Mouse (Mus musculus) adrenal gland, postnatal 4 days (tissue): ENCODE data around the gene Ccdc8. TPM values are rescaled to one million over a fixed set of nuclear protein-coding genes. Genes with fewer than 3 reads are reported as not detected.
"Not testable (repeated sequence)": the region's sequence is repeated elsewhere in the genome, so short reads cannot be mapped to it uniquely, and the experiment has no call there.

Experiments
- DNase-seq, 2 experiments: peaks; one replicate each; pipeline ENCODE4 v3.0.0; 2021 to 2022; ENCODE audit warnings: low spot score in 2 of 2, mixed read lengths in 2 of 2
- long read RNA-seq, 2 experiments: library from polyadenylated mRNA; stranded (forward); transcript quantifications; one replicate each; pipeline ENCODE4 v2.0.0; 2021
- total RNA-seq, 2 experiments: library from RNA; stranded (reverse); gene quantifications; 2 replicates each; pipeline ENCODE4 v1.2.3; 2021

The Ccdc8 gene
- 10 to 100 TPM; 40.2 to 45.4 TPM for total RNA-seq
- long read RNA-seq, experiment 1, full-length matches to known transcripts, result 16 of 17 reads
- long read RNA-seq, experiment 1, partial matches to known transcripts, result 0 of 17 reads
- long read RNA-seq, experiment 1, other reads (novel, unspliced or antisense), result 1 of 17 reads
- long read RNA-seq, experiment 2, full-length matches to known transcripts, result 33 of 34 reads
- long read RNA-seq, experiment 2, partial matches to known transcripts, result 0 of 34 reads
- long read RNA-seq, experiment 2, other reads (novel, unspliced or antisense), result 1 of 34 reads

DNA sequence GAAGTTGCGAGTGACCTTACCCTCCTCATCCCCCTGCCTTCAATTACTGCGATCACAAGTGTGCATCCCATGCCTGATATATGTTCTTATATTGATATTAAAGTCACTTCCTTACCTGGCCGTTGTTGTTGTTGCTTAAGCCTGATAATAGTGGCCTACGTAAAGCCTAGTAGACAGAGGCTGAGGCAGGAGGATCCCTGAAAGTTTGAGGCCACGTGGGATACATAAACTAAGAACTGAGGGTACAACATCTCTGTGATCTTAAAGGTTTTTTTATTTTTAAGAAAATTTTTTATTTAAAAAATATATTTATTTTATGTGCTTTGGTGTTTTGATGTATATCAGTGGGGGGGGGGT lies at the start of gene Ccdc8:
Gene Ccdc8 (plus strand): TSS at position 258 of the 357 bp plus-strand sequence.
- DNase-seq, result no peak

- no peak for DNase-seq
Measured at GRCm38 (mm10) chr7:16942861-16943260, 49.6 kb upstream of the Ccdc8 start.

- DNase-seq, result peak; percentile 64 to 72
Measured at GRCm38 (mm10) chr7:16944061-16944807, 48.3 kb upstream of the Ccdc8 start, which contains the start of gene Pnmal2. Pnmal2 (plus strand) TSS chr7:16944682.

- no peak for DNase-seq
Measured at GRCm38 (mm10) chr7:16944808-16945315, 47.6 kb upstream of the Ccdc8 start.

- no peak for DNase-seq
Measured at GRCm38 (mm10) chr7:16945419-16945818, 47.1 kb upstream of the Ccdc8 start.

GRCm38 (mm10) chr7:16946441-16947348 lies 45.8 kb upstream of the Ccdc8 start:
- DNase-seq, result no peak

- no peak for DNase-seq
Measured at GRCm38 (mm10) chr7:16947349-16947895, 45.1 kb upstream of the Ccdc8 start.

DNA sequence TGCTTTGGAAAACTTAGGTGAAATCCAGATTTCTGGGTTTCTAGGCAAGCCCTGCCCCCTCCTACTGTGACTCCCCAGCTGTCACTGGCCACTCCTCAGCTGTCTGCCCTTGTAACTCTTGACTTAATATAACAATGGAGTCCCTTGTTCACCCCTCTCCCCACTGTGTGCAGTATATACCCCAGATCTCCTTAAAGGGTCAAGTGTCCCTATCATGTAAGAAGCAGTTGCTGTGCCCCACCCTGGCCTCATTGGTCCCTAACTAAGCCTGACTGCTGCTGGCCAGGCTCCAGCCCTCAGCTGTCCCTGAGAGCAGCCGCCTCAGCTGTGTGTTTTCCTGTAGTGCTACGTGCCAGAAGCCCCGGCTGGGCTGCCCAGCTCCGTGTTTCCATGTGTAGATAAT lies 44.5 kb upstream of the Ccdc8 start:
- no peak for DNase-seq

GRCm38 (mm10) chr7:16948923-16949458 lies 43.5 kb upstream of the Ccdc8 start:
- DNase-seq, result no peak

DNA sequence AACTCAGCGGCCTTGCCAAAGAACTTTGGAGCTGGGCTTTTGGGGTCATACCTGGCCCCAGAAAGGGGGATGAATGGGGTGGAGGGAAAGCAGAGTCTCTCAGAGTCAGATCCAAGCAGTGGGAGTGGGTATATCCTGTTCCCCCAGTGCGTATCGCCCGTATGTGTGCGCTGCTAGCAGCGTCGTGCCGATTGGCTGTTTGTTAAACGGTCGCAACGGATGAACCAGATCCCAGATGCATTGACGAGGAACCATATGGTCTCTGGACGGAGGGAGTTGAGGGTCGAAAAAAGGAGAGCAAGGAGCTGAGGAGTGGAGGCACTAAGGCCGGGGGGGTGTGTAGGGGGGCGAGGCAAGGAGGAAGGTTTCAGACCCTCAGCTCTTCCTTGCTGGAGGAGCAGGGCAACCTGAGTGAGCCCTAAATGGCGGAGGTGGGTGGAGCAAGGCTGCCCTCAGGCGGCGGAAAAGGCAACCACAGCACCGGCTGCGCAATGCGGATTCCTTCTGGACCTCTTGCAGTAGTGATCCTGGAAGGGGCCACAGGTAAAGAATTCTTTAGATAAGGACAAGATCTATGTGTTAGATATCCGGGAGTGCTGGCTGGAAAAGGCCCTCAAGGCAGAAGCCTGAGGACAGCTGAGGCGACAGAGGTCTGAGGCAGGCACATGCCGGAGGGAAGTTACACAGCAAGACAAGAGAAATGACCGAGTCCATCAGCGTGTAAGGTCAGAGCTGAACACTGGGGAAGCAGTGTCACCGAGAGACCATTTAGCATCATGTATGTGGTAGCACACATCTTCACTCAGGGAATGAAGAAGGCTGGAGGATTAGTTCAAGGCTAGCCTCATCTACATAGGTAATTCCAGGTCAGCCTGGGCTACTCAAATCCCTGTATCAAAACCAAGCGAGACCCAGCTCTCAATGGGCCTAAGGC lies 42.3 kb upstream of the Ccdc8 start:
- DNase-seq, result peak; percentile 56 to 64

GRCm38 (mm10) chr7:16950861-16951635 lies 41.5 kb upstream of the Ccdc8 start:
- peak; percentile 43 to 71 for DNase-seq

DNA sequence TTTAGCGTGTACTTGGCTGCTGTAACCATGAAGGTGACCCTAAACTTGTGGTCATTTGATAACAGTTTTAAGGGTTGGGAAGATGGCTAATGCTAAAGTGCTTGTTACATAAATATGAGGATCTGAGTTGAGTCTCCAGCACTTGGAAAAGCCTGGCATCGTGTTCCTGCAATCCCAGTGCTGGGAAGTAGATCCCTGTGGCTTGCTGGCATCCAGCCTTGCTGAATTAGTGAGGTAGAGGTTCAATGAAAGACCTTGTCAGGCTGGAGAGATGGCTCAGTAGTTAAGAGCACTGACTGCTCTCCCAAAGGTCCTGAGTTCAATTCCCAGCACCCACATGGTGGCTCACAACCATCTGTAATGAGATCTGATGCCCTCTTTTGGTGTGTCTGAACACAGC lies 38.7 kb upstream of the Ccdc8 start:
- not testable (repeated sequence) for DNase-seq

- no peak for DNase-seq
Measured at GRCm38 (mm10) chr7:16955712-16956111, 36.8 kb upstream of the Ccdc8 start.

DNA sequence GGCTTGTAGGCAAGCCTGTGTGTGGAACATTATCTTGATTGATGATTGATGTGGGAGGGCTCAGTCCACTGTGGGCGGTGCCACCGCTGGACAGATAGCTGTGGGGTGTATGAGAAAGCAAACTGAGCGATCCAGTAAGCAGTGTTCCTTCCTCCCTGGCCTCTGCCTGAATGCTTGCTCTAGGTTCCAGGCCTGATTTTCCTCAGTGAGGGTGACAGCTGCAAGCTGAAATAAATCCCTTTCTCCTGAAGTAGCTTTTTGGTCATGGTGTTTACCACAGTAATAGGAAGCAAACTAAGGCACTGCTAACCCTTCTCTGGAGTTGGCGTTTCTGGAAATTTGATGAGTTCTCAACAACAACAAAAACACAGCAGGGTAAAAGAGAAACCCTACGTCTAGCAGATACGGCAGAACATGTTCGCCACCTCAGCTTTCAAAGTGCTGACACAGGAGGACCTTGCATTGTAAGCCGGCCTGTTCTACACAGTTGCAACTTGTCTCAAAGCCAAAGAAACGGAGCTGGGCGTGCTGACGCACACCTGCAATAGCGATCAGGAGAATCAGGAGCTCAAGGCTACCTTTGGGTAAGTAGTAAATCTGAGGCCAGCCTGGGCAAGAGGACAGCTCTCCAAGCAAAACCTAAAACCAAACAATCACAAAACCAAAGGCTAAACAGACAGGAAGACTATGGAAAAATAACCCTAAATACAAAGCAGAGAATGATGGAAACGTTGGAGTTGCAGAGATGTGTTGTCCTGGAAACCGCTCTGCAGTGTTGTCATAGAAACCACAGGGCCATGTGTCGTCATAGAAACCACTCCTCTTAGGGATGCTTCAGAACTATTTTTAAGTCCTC lies 35.9 kb upstream of the Ccdc8 start:
- DNase-seq, result no peak

- DNase-seq, result peak in 1 of 2 experiments; percentile 49
Measured at GRCm38 (mm10) chr7:16959539-16960187, 32.8 kb upstream of the Ccdc8 start, which contains the start of gene Pnmal1. Pnmal1 (plus strand) TSS chr7:16959679.

DNA sequence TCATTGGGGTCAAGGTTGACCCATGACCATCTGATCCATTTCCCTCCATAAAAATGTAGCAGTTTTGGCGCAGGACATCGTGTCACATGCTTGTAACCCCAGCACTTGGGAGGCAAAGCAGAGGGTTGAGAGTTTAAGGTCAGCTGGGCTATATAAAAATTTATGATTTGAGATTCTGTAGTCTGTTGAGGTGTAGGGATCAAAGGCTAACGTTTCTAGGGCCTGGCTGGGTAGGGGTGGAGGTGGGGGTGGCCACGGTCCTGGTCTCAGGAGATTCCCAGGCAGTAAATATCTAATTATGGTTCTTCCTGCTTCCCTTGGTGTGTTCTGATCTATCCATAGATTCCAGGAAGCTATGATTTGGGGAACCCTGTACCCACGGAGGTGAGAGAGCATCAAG lies 30.8 kb upstream of the Ccdc8 start:
- no peak for DNase-seq

GRCm38 (mm10) chr7:16968414-16968813 lies 24.1 kb upstream of the Ccdc8 start:
- no peak for DNase-seq
